Mouse (Mus musculus): ENCODE data around the gene Tm6sf1. TPM values are rescaled to one million over a fixed set of nuclear protein-coding genes. Genes with fewer than 3 reads are reported as not detected.

Gene Tm6sf1
- total and polyA plus RNA-seq, 2 experiments from 2014 or later = 11.7 to 52.3 TPM

DNA sequence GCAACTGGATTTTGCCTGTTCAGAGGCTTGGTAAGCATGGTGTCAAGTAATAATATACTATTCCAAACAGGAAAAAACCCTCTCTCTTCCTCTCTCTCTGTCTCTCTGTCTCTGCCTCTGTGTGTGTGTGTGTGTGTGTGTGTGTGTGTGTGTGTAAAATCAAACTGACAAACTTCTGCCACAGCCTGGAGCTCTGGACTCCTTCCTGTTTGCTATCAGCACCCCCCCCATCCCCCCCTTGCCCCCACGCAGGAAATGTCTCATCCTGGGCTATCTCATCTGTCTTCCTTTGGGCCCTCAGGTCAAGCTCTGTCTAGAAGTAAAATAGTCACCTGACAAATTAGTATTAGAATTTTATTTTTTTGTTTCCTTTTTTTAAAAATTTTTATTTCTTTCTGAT lies 15.0 kb downstream of the Tm6sf1 start:
- H3K36me3 ChIP-seq (replicated peaks; ENCODE audit: control insufficient read depth, insufficient read depth, low read length) = peaks cover 36% of the 10 kb centered on the region
- no peak overlapping the region for H3K4me3 ChIP-seq (ENCODE audit: low read depth, low read length)
- H3K9me3 ChIP-seq (replicated peaks; ENCODE audit: control insufficient read depth, low read length) = no peaks in the 10 kb centered on the region
- ATAC-seq (ENCODE audit: insufficient read depth, low read depth) = no peak
- H3K27me3 ChIP-seq (ENCODE audit: control insufficient read depth, insufficient read depth, low read length) = no peaks in the 10 kb centered on the region
- DNase-seq (ENCODE audit: low spot score) = no peak
- H3K4me2 ChIP-seq (ENCODE audit: low read depth, low read length) = no peak overlapping the region
- 40% methylated on average over 1 of the region's 1 CpGs for WGBS
- peaks cover 3% of the 10 kb centered on the region; the same call in 1 of the 2 replicates for H3K4me1 ChIP-seq (ENCODE audit: control insufficient read depth, insufficient read depth)
- no peak overlapping the region for H3K27ac ChIP-seq (ENCODE audit: low read depth)
- H3K9ac ChIP-seq (replicated peaks; ENCODE audit: low read depth, low read length) = no peak overlapping the region
- no peak for TF ChIP-seq CTCF (IDR thresholded peaks at IDR 0.05; ENCODE audit: low read depth)
- no peak for TF ChIP-seq EP300 (IDR thresholded peaks at IDR 0.05; ENCODE audit: low read depth)

GRCm38 (mm10) chr7:81874636-81875035 lies 15.8 kb downstream of the Tm6sf1 start:
- ATAC-seq (ENCODE audit: insufficient read depth, low read depth) (peak; percentile 27; the same call in 1 of the 2 replicates), DNase-seq (ENCODE audit: low spot score) (no peak)
- TF ChIP-seq CTCF (IDR thresholded peaks at IDR 0.05; ENCODE audit: low read depth) (no peak), EP300 (IDR thresholded peaks at IDR 0.05; ENCODE audit: low read depth) (no peak)
- no peak overlapping the region for H3K9ac ChIP-seq (replicated peaks; ENCODE audit: low read depth, low read length)
- H3K27me3 ChIP-seq (ENCODE audit: control insufficient read depth, insufficient read depth, low read length) = no peaks in the 10 kb centered on the region
- H3K4me3 ChIP-seq (ENCODE audit: low read depth, low read length) = no peak overlapping the region
- WGBS = 39% methylated on average over 6 of the region's 6 CpGs
- no peak overlapping the region for H3K27ac ChIP-seq (ENCODE audit: low read depth)
- H3K4me2 ChIP-seq (ENCODE audit: low read depth, low read length) = no peak overlapping the region
- H3K9me3 ChIP-seq (replicated peaks; ENCODE audit: control insufficient read depth, low read length) = no peaks in the 10 kb centered on the region
- H3K4me1 ChIP-seq (ENCODE audit: control insufficient read depth, insufficient read depth) = peaks cover 3% of the 10 kb centered on the region; the same call in 1 of the 2 replicates
- H3K36me3 ChIP-seq (replicated peaks; ENCODE audit: control insufficient read depth, insufficient read depth, low read length) = peaks cover 36% of the 10 kb centered on the region

- ATAC-seq (ENCODE audit: insufficient read depth, low read depth) (no peak), DNase-seq (ENCODE audit: low spot score) (no peak)
- H3K4me1 ChIP-seq (ENCODE audit: control insufficient read depth, insufficient read depth) = peaks cover 3% of the 10 kb centered on the region; the same call in 1 of the 2 replicates
- peaks cover 36% of the 10 kb centered on the region for H3K36me3 ChIP-seq (replicated peaks; ENCODE audit: control insufficient read depth, insufficient read depth, low read length)
- TF ChIP-seq EP300 (IDR thresholded peaks at IDR 0.05; ENCODE audit: low read depth) = no peak
- no peak for TF ChIP-seq CTCF (IDR thresholded peaks at IDR 0.05; ENCODE audit: low read depth)
- 41% methylated on average over 9 of the region's 9 CpGs for WGBS
- no peaks in the 10 kb centered on the region for H3K27me3 ChIP-seq (ENCODE audit: control insufficient read depth, insufficient read depth, low read length)
- no peak overlapping the region for H3K27ac ChIP-seq (ENCODE audit: low read depth)
- H3K4me3 ChIP-seq (ENCODE audit: low read depth, low read length) = no peak overlapping the region
- no peak overlapping the region for H3K9ac ChIP-seq (replicated peaks; ENCODE audit: low read depth, low read length)
- H3K4me2 ChIP-seq (ENCODE audit: low read depth, low read length) = no peak overlapping the region
- no peaks in the 10 kb centered on the region for H3K9me3 ChIP-seq (replicated peaks; ENCODE audit: control insufficient read depth, low read length)
Measured at GRCm38 (mm10) chr7:81875372-81875771, 16.6 kb downstream of the Tm6sf1 start.

DNA sequence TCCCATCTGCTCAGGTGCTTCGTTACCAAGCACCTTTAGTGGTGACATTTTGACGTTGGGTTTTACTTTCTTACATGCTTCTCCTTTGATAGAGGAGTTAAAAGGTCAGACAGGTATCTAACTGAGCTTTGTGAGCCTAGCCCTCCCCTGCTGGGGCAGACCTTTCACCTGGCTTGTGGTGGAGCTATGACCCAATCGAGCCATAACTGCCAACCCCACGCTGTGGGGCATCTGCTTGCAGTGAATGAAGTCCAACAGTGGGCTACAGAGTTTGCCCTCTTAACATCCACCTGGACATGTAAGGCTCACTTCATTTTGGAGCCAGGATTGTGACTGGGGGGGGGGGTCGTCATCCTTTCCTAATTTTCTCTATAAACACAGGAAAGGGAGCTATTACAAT lies 21.5 kb downstream of the Tm6sf1 start:
- Histone ChIP-seq H3K4me1 (ENCODE audit: control insufficient read depth, insufficient read depth) (no peaks in the 10 kb centered on the region), H3K27me3 (ENCODE audit: control insufficient read depth, insufficient read depth, low read length) (no peaks in the 10 kb centered on the region), H3K27ac (ENCODE audit: low read depth) (no peak overlapping the region), H3K9ac (replicated peaks; ENCODE audit: low read depth, low read length) (no peak overlapping the region), H3K9me3 (replicated peaks; ENCODE audit: control insufficient read depth, low read length) (no peaks in the 10 kb centered on the region), H3K4me3 (ENCODE audit: low read depth, low read length) (no peak overlapping the region), H3K36me3 (replicated peaks; ENCODE audit: control insufficient read depth, insufficient read depth, low read length) (peaks cover 24% of the 10 kb centered on the region), H3K4me2 (ENCODE audit: low read depth, low read length) (no peak overlapping the region)
- no peak for ATAC-seq (ENCODE audit: insufficient read depth, low read depth)
- TF ChIP-seq EP300 (IDR thresholded peaks at IDR 0.05; ENCODE audit: low read depth) (no peak), CTCF (IDR thresholded peaks at IDR 0.05; ENCODE audit: low read depth) (no peak)
- no peak for DNase-seq (ENCODE audit: low spot score)
- 88% methylated on average over 5 of the region's 5 CpGs for WGBS

GRCm38 (mm10) chr7:81880797-81881196 lies 22.0 kb downstream of the Tm6sf1 start:
- H3K4me2 ChIP-seq (ENCODE audit: low read depth, low read length) = no peak overlapping the region
- H3K27ac ChIP-seq (ENCODE audit: low read depth) = no peak overlapping the region
- ATAC-seq (ENCODE audit: insufficient read depth, low read depth) (no peak), DNase-seq (ENCODE audit: low spot score) (no peak)
- H3K9ac ChIP-seq (replicated peaks; ENCODE audit: low read depth, low read length) = no peak overlapping the region
- no peak for TF ChIP-seq CTCF (IDR thresholded peaks at IDR 0.05; ENCODE audit: low read depth)
- TF ChIP-seq EP300 (IDR thresholded peaks at IDR 0.05; ENCODE audit: low read depth) = no peak
- 90% methylated on average over 4 of the region's 4 CpGs for WGBS
- no peaks in the 10 kb centered on the region for H3K9me3 ChIP-seq (replicated peaks; ENCODE audit: control insufficient read depth, low read length)
- no peak overlapping the region for H3K4me3 ChIP-seq (ENCODE audit: low read depth, low read length)
- H3K4me1 ChIP-seq (ENCODE audit: control insufficient read depth, insufficient read depth) = no peaks in the 10 kb centered on the region
- no peaks in the 10 kb centered on the region for H3K27me3 ChIP-seq (ENCODE audit: control insufficient read depth, insufficient read depth, low read length)
- peaks cover 28% of the 10 kb centered on the region for H3K36me3 ChIP-seq (replicated peaks; ENCODE audit: control insufficient read depth, insufficient read depth, low read length)

- DNase-seq (ENCODE audit: low spot score) = no peak
- H3K4me2 ChIP-seq (ENCODE audit: low read depth, low read length) = no peak overlapping the region
- H3K4me3 ChIP-seq (ENCODE audit: low read depth, low read length) = no peak overlapping the region
- WGBS = 45% methylated on average over 3 of the region's 3 CpGs
- no peaks in the 10 kb centered on the region for H3K4me1 ChIP-seq (ENCODE audit: control insufficient read depth, insufficient read depth)
- ATAC-seq (ENCODE audit: insufficient read depth, low read depth) = no peak
- no peak for TF ChIP-seq EP300 (IDR thresholded peaks at IDR 0.05; ENCODE audit: low read depth)
- TF ChIP-seq CTCF (IDR thresholded peaks at IDR 0.05; ENCODE audit: low read depth) = no peak
- no peak overlapping the region for H3K9ac ChIP-seq (replicated peaks; ENCODE audit: low read depth, low read length)
- H3K27ac ChIP-seq (ENCODE audit: low read depth) = no peak overlapping the region
- peaks cover 33% of the 10 kb centered on the region for H3K36me3 ChIP-seq (replicated peaks; ENCODE audit: control insufficient read depth, insufficient read depth, low read length)
- no peaks in the 10 kb centered on the region for H3K9me3 ChIP-seq (replicated peaks; ENCODE audit: control insufficient read depth, low read length)
- no peaks in the 10 kb centered on the region for H3K27me3 ChIP-seq (ENCODE audit: control insufficient read depth, insufficient read depth, low read length)
Measured at GRCm38 (mm10) chr7:81881600-81881999, 22.8 kb downstream of the Tm6sf1 start.

Data from heart, postnatal 0 days (tissue).